Mouse (Mus musculus) neural tube, embryonic 14.5 days (tissue): ENCODE data around the gene Selenoi. TPM values are rescaled to one million over a fixed set of nuclear protein-coding genes. Genes with fewer than 3 reads are reported as not detected.

ENCODE experiments used
- ATAC-seq: fragments of 200-750 bp; cut with Nextera tagmentation; 2 replicates; pipeline ENCODE4 v1.8.0; 2017; ENCODE audit warnings: low read depth, mild to moderate bottlenecking, moderate TSS enrichment, moderate library complexity
- H3K27ac ChIP-seq: fragments of 300-500 bp; sonication (generic); 2 replicates; pipeline ENCODE4 v1.5.1; 2014; ENCODE audit warnings: low read depth, mild to moderate bottlenecking, control low read depth, low read length, moderate library complexity, mixed read lengths
- H3K27me3 ChIP-seq: fragments of 300-500 bp; sonication (generic); 2 replicates; pipeline ENCODE4 v1.6.1; 2014; ENCODE audit warnings: low read length; ENCODE audit not compliant: control insufficient read depth, insufficient read depth
- H3K36me3 ChIP-seq: fragments of 300-500 bp; sonication (generic); 2 replicates; pipeline ENCODE4 v1.6.1; 2014; ENCODE audit warnings: low read length, mixed read lengths; ENCODE audit not compliant: control insufficient read depth, insufficient read depth
- H3K4me1 ChIP-seq: fragments of 300-500 bp; sonication (generic); 2 replicates; pipeline ENCODE4 v1.6.1; 2014; ENCODE audit warnings: low read length; ENCODE audit not compliant: control insufficient read depth, insufficient read depth
- H3K4me2 ChIP-seq: fragments of 300-500 bp; sonication (generic); 2 replicates; pipeline ENCODE4 v1.6.1; 2014; ENCODE audit warnings: mild to moderate bottlenecking, low read depth, low read length, control low read depth
- H3K4me3 ChIP-seq: fragments of 300-500 bp; sonication (generic); 2 replicates; pipeline ENCODE4 v1.5.1; 2014; ENCODE audit warnings: low read depth, low read length, control low read depth, mixed read lengths
- H3K9ac ChIP-seq: fragments of 300-500 bp; sonication (generic); replicated peaks from 2 replicates; pipeline ENCODE4 v1.6.1; 2014; ENCODE audit warnings: low read depth, mild to moderate bottlenecking, control low read depth, low read length, mixed read lengths
- H3K9me3 ChIP-seq: fragments of 300-500 bp; sonication (generic); 2 replicates; pipeline ENCODE4 v1.6.1; 2016; ENCODE audit warnings: low read length; ENCODE audit not compliant: control insufficient read depth
- WGBS: fragments of 180-500 bp; shearing (Covaris S2); extraction: QIAGEN DNeasy Blood & Tissue Kit; methylation state at CpG from one replicate; pipeline ENCODE4 v1.1.7; 2014; 5-methylcytosine and 5-hydroxymethylcytosine counted together
- polyA plus RNA-seq: library from polyadenylated mRNA; unstranded; fragments of >200 nt; fragmentation: Nextera tagmentation; extraction: Ambion mirVana; gene quantifications from 2 replicates; pipeline ENCODE4 v1.2.1, GENCODE M21; 2014

The Selenoi gene
- polyA plus RNA-seq, 1 experiment from 2014 or later, result 45.3 TPM

DNA sequence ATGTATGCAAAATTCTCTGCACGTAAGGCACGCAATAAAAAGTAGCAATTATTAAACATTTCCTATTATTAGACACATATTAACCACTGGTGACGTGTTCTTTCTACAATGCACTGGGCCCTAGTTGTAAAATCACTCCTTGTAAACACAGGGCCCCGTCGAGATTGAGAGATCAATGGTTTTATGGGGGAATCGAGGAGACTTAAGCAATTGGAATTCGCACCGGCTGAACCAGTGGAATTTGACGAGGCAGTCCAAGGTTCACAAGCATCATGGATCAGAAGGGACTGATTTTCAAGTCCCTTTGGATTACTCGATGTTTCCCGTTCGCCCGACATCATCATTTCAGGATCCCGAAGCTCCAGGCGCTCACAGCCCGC, 500 bp upstream of the Selenoi start:
- Histone ChIP-seq H3K27ac (peak overlapping the region; percentile 89), H3K4me3 (peak overlapping the region; percentile 73), H3K9ac (peak overlapping the region; percentile 70), H3K27me3 (no peaks in the 10 kb centered on the region), H3K4me2 (peak overlapping the region; percentile 85), H3K36me3 (no peaks in the 10 kb centered on the region), H3K9me3 (no peaks in the 10 kb centered on the region), H3K4me1 (peaks cover 23% of the 10 kb centered on the region)
- no peak for ATAC-seq
- WGBS, result 37% methylated on average over 16 of the region's 16 CpGs

DNA sequence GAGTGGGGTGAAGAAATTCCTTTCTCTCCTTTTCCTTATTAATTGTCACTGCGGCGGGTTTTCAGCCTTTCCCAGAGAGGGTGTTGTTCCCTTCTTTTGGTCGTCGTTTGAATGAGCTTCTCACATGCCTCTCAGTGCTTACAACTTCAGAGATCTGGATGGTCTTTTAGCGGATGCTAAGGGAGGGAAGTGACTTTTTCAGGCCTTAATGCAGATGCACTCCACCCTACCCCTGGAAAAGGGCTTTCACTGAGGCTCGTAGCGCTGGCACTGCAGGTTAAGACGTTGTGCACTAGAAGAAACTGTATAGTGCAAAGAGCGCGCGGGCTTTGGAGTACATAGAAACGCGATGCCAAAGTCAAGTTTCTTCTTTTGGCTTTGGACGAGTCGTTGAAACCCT, 661 bp downstream of the Selenoi start:
- no peaks in the 10 kb centered on the region for H3K27me3 ChIP-seq
- peak overlapping the region; percentile 85 for H3K4me2 ChIP-seq
- H3K27ac ChIP-seq, result peak overlapping the region; percentile 89
- H3K36me3 ChIP-seq, result no peaks in the 10 kb centered on the region
- 0 out of 2 replicates have a peak, but pooled peaks have one; percentile 0 for ATAC-seq
- peak overlapping the region; percentile 73 for H3K4me3 ChIP-seq
- WGBS, result 2% methylated on average over 15 of the region's 15 CpGs
- no peaks in the 10 kb centered on the region for H3K9me3 ChIP-seq
- peaks cover 23% of the 10 kb centered on the region for H3K4me1 ChIP-seq
- peak overlapping the region; percentile 69 for H3K9ac ChIP-seq

DNA sequence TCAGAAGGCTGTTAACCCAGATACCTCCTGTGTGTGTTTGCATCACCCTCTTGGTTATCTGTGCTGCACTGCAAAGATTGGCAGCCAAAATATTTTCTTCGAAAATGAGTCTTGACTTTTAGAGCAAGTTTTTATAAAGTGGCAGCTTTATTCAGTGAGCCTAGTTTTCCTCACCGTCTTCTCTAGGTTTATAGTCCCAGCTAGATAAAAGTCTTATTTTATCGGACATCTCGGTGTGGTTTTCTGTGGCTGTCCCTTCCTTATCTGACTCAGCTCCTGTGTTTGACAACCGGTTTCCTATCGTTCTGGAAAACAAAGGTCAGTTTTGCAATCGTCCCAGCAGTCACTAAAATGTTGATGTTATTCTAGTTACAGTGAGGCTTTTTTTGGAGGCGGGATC, 1.6 kb downstream of the Selenoi start:
- peak overlapping the region; percentile 69; the same call in 1 of the 2 replicates for H3K9ac ChIP-seq
- H3K27me3 ChIP-seq, result no peaks in the 10 kb centered on the region
- H3K4me1 ChIP-seq, result peaks cover 23% of the 10 kb centered on the region
- H3K9me3 ChIP-seq, result no peaks in the 10 kb centered on the region
- H3K4me3 ChIP-seq, result peak overlapping the region; percentile 73
- peak overlapping the region; percentile 85 for H3K4me2 ChIP-seq
- 69% methylated on average over 8 of the region's 8 CpGs for WGBS
- no peak overlapping the region for H3K27ac ChIP-seq
- no peaks in the 10 kb centered on the region for H3K36me3 ChIP-seq
- ATAC-seq, result no peak

DNA sequence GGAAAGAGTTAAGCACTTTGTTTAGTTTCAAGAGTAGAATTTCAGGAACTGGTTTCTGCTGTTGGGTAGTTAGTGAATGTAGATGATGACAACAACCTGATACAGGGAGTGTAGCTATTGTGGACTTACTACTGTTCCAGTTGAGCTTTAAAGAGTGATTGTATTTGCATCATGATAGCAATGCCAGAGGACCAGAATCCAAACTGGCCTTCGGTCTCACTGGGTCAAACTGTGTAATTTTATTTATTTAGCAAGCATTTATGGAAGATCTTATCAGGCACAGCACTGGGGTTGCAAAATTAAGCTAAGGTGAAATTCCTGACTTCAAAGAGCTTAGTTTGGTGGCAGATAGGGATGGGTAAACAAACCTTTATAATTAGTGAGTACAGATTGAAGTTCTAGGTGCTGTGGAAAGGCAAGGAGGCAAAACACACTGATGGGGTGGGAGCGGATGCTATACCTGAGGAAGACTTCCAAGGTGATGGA, 3.3 kb downstream of the Selenoi start:
- Histone ChIP-seq H3K9me3 (no peaks in the 10 kb centered on the region), H3K36me3 (no peaks in the 10 kb centered on the region), H3K4me3 (no peak overlapping the region), H3K9ac (no peak overlapping the region), H3K4me1 (peaks cover 23% of the 10 kb centered on the region), H3K4me2 (no peak overlapping the region), H3K27me3 (no peaks in the 10 kb centered on the region), H3K27ac (no peak overlapping the region)
- no peak for ATAC-seq
- WGBS, result 97% methylated on average over 2 of the region's 2 CpGs

DNA sequence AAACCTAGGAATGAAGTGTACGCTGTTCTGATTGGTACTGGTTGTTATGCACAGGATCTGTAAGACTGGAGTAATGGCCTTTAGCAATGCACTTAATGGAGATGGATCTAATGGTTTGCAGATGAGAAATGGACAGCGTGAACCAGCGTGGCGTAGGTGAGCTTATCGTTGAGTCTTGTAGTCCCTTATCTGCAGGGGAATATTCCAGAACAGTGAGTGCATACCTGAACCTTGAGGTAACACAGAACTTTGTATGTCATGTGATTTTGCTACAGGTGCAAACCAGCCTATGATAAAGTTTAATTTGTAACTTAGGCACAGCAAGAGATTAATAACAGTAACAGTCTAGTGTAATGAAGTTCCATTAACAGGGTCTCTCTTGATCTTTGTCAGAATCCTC, 6.2 kb downstream of the Selenoi start:
- H3K4me3 ChIP-seq, result no peak overlapping the region
- WGBS, result 96% methylated on average over 5 of the region's 5 CpGs
- H3K27me3 ChIP-seq, result no peaks in the 10 kb centered on the region
- H3K27ac ChIP-seq, result no peak overlapping the region
- H3K4me1 ChIP-seq, result peaks cover 18% of the 10 kb centered on the region
- H3K4me2 ChIP-seq, result no peak overlapping the region
- H3K36me3 ChIP-seq, result no peaks in the 10 kb centered on the region
- no peaks in the 10 kb centered on the region for H3K9me3 ChIP-seq
- no peak for ATAC-seq
- no peak overlapping the region for H3K9ac ChIP-seq

DNA sequence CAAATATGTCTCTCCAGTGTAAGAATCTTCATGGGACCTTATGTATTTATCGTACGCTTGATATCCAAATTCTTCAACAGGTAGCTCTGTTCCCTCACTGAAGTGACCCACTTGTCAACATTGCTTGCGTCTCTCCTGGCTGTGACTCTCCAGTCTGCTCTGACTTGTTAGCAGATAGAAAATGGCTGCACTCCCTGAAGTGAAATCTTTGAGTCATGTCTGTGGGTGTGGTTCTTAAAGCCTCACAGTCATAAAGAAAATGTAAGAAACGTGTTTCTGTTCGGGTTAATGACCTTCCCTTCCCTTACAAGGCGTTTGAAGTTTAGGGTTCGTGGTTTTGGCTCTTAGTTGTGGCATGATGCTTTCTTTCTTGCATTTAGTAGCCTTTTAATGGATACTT, 8.2 kb downstream of the Selenoi start:
- WGBS, result 87% methylated on average over 7 of the region's 7 CpGs
- Histone ChIP-seq H3K4me2 (no peak overlapping the region), H3K27me3 (no peaks in the 10 kb centered on the region), H3K4me3 (no peak overlapping the region), H3K9me3 (no peaks in the 10 kb centered on the region), H3K4me1 (peaks cover 12% of the 10 kb centered on the region; the same call in 1 of the 2 replicates), H3K36me3 (no peaks in the 10 kb centered on the region), H3K9ac (no peak overlapping the region), H3K27ac (no peak overlapping the region)
- no peak for ATAC-seq

DNA sequence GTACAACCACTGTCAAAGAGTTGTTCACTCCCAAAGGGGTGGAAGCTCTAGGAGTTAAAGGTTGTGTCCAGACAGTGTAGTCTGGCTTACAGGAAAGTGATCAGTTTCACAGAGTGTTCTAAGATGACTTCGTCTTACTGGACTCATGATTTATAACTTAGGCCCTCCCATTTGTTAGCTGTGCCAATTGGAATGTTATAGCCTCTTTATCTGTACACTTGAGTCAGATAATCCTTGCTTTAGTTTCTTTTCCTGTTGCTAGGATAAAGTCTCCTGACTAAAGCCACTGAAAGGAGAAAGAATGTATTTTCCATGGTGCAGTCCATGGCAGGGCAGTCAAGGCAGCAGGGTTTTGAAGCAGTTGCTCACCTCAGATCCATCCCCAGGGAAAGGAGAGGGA, 10.0 kb downstream of the Selenoi start:
- no peaks in the 10 kb centered on the region for H3K27me3 ChIP-seq
- ATAC-seq, result no peak
- peaks cover 12% of the 10 kb centered on the region; the same call in 1 of the 2 replicates for H3K4me1 ChIP-seq
- H3K9ac ChIP-seq, result no peak overlapping the region
- no peak overlapping the region for H3K27ac ChIP-seq
- no peaks in the 10 kb centered on the region for H3K36me3 ChIP-seq
- H3K4me3 ChIP-seq, result no peak overlapping the region
- 46% methylated on average over 1 of the region's 1 CpGs for WGBS
- no peaks in the 10 kb centered on the region for H3K9me3 ChIP-seq
- H3K4me2 ChIP-seq, result no peak overlapping the region

DNA sequence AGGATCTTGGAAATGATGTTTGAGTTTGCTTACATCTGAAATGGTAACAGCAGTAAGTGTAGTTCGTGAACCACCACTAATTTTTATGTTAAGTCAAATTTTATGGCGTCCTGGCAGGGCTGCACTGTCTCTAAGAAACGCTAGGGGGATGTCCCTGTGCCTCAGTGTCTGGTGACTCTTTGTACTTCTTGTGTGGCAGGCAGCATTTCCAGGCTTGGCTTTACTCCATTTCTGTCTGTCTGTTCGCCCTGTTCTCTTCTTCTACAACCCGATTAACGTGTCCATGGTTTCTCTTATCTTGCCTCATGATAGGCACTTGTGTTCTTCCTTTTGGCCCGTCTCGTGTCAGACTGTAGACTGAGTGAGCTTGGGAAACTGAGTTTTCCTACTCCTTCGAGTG, 11.4 kb downstream of the Selenoi start:
- 56% methylated on average over 9 of the region's 9 CpGs for WGBS
- no peak; the same call in 1 of the 2 replicates for ATAC-seq
- Histone ChIP-seq H3K4me1 (peaks cover 12% of the 10 kb centered on the region; the same call in 1 of the 2 replicates), H3K9ac (0 out of 2 replicates have a peak overlapping the region, but pooled peaks have one; percentile 16), H3K27me3 (no peaks in the 10 kb centered on the region), H3K27ac (no peak overlapping the region; the same call in 1 of the 2 replicates), H3K4me2 (no peak overlapping the region), H3K4me3 (no peak overlapping the region), H3K9me3 (no peaks in the 10 kb centered on the region), H3K36me3 (no peaks in the 10 kb centered on the region)

DNA sequence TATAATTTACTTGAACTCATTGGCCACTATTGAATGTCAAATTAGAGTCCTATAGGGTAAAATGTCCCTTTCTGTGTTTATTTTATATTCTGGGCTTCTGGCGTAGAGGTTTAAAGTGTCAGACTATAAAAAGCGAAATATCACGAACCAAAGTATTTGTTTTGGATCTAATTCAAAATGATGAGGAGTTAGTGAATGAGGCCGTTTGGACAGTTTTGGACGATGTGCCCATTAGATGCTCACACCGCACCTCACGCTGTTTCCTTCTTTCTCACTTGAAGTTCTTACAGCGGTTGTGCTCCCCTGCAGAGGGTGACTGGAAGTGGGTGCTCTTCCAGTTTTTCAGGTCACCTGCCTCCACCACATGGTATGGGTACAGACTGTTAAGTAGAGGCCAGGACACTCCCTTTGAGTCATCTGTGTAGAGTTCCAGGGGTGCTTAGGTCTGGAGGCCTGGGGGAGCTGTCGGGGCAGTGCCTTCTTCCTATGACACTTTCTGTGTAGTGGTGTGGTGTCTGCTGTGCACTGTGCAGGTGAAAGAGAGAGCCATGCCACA, 13.6 kb downstream of the Selenoi start:
- 93% methylated on average over 9 of the region's 9 CpGs for WGBS

More for the DNA sequence above, 13.6 kb downstream of the Selenoi start:
- H3K9ac ChIP-seq, result no peak overlapping the region
- H3K27me3 ChIP-seq, result no peaks in the 10 kb centered on the region
- H3K36me3 ChIP-seq, result no peaks in the 10 kb centered on the region
- no peak overlapping the region for H3K4me3 ChIP-seq
- H3K9me3 ChIP-seq, result no peaks in the 10 kb centered on the region
- no peak for ATAC-seq
- H3K4me1 ChIP-seq, result peaks cover 12% of the 10 kb centered on the region; the same call in 1 of the 2 replicates
- H3K4me2 ChIP-seq, result no peak overlapping the region
- no peak overlapping the region for H3K27ac ChIP-seq
